Mouse (Mus musculus): Measurements from ENCODE around the gene Usp5. TPM values are rescaled to one million over a fixed set of nuclear protein-coding genes. Genes with fewer than 3 reads are reported as not detected.

Usp5 gene
- polyA plus RNA-seq, 1 experiment = 73.2 TPM

DNA sequence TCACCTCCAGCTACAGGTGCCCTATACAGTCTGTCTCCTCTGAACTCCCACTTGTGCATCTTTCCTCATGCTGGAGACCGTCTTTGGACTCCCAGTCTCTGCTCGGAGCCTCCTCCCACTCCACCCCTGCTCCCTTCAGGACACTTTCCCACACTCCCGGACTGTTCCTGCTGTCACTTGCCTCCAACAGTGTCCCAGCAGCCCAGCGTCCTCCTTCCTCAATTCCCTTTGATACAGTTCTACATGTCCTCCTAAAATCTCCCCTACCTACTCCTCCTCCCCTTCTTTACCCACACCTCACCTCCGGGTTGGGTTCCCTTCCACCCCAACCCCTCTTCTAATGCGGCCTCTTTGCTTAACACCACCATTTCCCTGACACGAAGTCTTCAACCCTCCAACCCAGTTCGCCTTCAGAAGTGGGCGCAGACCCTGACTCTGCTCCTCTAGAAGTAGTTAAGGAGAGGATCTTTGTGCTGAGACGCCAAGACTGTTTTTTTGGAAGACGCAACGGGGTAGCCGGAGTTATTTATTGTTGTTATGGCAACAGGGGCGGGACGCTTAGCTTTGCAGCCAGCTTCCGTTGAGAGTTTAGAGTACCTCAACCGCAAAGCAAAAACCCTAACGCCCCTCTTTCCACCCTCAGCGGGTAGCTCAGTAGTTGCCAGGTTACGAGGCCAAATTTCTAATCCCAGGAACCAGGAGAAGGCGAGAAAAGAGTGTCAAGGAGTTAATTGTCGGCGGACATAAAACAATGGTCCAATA lies 49.9 kb downstream of the Usp5 start, which contains the start of gene Lrrc23:
Gene Lrrc23 (minus strand): TSS at position 506 of the 762 bp plus-strand sequence.
- 1% methylated on average over 23 of the region's 23 CpGs for WGBS
- no peak for TF ChIP-seq CTCF (IDR thresholded peaks at IDR 0.05; ENCODE audit: insufficient read depth, low read length)
- DNase-seq = peak; percentile 51
- Histone ChIP-seq H3K4me3 (replicated peaks; ENCODE audit: extremely low read depth, low read depth, low read length) (peak within 1 kb of the TSS; percentile 69), H3K4me1 (ENCODE audit: control insufficient read depth, insufficient read depth, low read length) (peaks cover 3% of the 10 kb centered on the region; the same call in 1 of the 2 replicates)

DNA sequence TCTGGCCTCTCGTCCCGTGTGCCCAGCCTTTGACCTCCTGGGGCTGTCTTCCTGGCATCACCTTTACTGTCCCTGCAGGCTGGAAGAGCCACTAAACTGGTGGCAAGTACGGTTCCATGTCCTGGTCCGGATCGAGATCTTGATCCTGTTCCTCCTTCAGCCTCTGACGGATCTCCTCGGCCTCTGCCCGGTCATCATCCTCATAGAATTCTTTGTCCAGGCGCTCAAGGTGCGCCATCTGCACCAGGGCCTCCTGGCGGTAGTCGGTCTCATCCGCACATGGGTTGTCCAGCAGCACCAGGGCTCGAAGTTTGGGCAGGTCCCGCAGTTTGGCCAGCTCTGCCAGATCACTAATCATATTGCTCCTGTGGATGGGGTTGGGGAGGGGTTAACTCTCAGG lies 58.8 kb downstream of the Usp5 start:
- no peak for DNase-seq
- TF ChIP-seq CTCF (IDR thresholded peaks at IDR 0.05; ENCODE audit: insufficient read depth, low read length) (no peak), POLR2A (IDR thresholded peaks at IDR 0.05; ENCODE audit: borderline replicate concordance, extremely low read depth, low read depth, low read length) (no peak)
- WGBS = 84% methylated on average over 15 of the region's 15 CpGs
- H3K4me1 ChIP-seq (ENCODE audit: control insufficient read depth, insufficient read depth, low read length) = no peaks in the 10 kb centered on the region
- no peak overlapping the region for H3K4me3 ChIP-seq (replicated peaks; ENCODE audit: extremely low read depth, low read depth, low read length)

DNA sequence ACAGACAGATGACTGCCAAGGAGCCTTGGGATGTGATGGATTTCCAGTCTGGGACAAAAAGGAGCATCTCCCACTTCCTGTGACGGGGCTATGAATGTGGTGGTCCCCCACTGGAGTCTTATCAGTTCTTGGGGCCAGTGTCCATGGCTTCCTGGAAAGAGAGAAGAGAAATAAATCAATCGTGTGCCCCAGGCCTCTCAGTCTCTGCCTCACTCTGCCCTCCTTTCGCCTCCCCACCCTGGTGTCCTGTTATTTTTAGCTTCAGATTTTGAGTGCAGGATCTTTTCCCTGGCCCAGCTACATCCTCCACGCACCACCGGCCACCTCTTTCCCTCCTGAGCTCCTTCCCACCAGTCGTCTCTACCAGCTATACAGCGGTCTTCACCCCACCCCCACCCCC lies 59.3 kb downstream of the Usp5 start:
- no peak overlapping the region for H3K4me3 ChIP-seq (replicated peaks; ENCODE audit: extremely low read depth, low read depth, low read length)
- DNase-seq = no peak
- WGBS = 56% methylated on average over 7 of the region's 7 CpGs
- TF ChIP-seq POLR2A (IDR thresholded peaks at IDR 0.05; ENCODE audit: borderline replicate concordance, extremely low read depth, low read depth, low read length) (no peak), CTCF (IDR thresholded peaks at IDR 0.05; ENCODE audit: insufficient read depth, low read length) (no peak)
- no peaks in the 10 kb centered on the region for H3K4me1 ChIP-seq (ENCODE audit: control insufficient read depth, insufficient read depth, low read length)

DNA sequence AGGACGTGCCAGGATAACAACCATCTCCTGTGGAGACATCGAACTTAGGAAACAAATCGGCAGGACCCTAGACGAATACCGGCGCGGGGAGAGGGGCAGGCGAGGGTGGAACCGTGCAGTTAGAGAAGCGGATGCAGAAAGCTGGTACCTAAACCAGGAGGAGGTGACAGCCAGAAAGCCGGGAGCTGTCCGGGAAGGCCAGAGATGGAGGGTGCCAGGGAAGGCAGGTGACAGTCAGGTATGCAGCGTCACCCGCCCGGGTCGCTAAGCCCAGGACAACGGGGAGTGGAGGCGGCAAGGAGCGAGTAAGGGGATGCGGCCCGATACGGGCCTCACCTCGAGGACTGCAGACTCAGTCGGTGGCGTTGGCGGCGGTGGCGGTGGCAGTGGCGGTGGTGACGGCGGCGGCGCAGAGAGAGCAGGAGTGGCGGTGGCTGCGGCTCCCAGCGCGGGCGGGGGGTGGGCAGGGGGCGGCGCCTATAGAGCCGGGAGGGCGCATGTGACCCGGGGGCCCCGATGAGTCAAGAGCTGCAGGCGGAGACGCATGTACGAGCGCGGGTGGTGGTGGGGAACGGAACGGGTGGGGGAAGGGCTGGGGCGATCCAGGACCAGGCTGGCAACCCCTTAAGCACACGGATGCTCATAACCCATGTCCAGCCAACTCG lies 60.1 kb downstream of the Usp5 start, which contains the start of gene Eno2:
Gene Eno2 (minus strand): TSS at position 573 of the 665 bp plus-strand sequence.
- peak; percentile 29 for DNase-seq
- peak within 1 kb of the TSS; percentile 29 for H3K4me3 ChIP-seq (replicated peaks; ENCODE audit: extremely low read depth, low read depth, low read length)
- H3K4me1 ChIP-seq (ENCODE audit: control insufficient read depth, insufficient read depth, low read length) = no peaks in the 10 kb centered on the region
- TF ChIP-seq POLR2A (IDR thresholded peaks at IDR 0.05; ENCODE audit: borderline replicate concordance, extremely low read depth, low read depth, low read length) = no peak
- TF ChIP-seq CTCF (IDR thresholded peaks at IDR 0.05; ENCODE audit: insufficient read depth, low read length) = no peak
- under 1% methylated on average over 54 of the region's 54 CpGs for WGBS

DNA sequence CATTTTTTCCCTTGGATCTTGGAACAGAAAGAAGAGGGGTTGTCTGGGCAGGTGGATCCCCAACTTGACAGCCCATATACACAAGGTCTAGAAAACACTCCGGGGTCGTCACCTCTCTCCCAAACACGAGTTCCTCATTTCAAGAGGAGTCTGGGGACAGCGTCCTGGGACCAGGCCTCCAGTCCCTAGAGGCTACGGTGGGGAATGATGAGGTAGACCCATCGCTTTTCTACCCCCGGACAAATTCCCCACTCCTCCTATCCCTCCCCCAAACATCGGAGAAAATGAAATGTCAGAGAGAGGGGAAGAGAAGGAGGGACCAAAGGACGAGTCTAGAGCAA lies 60.6 kb downstream of the Usp5 start:
- no peak for DNase-seq
- no peak for TF ChIP-seq CTCF (IDR thresholded peaks at IDR 0.05; ENCODE audit: insufficient read depth, low read length)
- no peak for TF ChIP-seq POLR2A (IDR thresholded peaks at IDR 0.05; ENCODE audit: borderline replicate concordance, extremely low read depth, low read depth, low read length)
- H3K4me3 ChIP-seq (replicated peaks; ENCODE audit: extremely low read depth, low read depth, low read length) = no peak overlapping the region
- no peaks in the 10 kb centered on the region for H3K4me1 ChIP-seq (ENCODE audit: control insufficient read depth, insufficient read depth, low read length)
- 12% methylated on average over 9 of the region's 9 CpGs for WGBS

DNA sequence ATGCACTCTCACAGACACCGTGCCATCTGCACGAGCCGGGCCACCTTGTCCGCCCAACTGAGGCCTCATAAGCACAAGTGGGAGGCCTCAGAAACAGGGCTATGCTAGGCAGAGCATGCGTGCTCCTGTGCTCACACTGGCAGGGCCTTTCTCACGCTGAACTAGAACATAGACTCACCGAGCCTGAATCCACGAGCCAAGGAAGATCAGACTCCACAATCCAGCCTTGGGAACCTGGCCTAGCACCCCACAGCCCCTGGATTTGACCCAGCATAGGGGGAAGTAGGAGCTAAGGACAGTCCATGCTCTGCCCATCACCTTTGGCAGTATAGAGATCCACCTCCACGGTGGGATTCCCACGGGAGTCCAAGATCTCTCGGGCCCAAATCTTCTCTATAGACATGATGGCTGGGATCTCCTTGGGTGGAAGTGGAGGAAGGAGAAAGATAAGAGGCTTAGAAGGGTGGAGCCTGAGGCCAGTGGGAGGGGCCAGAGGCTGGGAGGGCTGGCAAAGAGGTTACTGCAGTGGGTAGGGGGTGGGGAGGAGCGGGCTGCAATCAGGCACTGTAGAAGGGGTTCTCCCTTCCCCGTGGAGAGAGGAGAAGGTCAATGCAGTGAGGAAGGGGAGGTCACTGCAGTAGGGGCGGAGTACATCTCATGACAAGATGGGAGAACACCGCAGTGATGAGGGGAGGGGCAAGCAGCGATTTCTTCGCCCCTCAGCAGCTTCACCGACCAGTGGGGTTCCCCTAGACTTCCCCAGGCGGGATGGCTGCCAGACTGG lies 61.2 kb downstream of the Usp5 start:
- 42% methylated on average over 19 of the region's 19 CpGs for WGBS
- H3K4me3 ChIP-seq (replicated peaks; ENCODE audit: extremely low read depth, low read depth, low read length) = no peak overlapping the region

DNA sequence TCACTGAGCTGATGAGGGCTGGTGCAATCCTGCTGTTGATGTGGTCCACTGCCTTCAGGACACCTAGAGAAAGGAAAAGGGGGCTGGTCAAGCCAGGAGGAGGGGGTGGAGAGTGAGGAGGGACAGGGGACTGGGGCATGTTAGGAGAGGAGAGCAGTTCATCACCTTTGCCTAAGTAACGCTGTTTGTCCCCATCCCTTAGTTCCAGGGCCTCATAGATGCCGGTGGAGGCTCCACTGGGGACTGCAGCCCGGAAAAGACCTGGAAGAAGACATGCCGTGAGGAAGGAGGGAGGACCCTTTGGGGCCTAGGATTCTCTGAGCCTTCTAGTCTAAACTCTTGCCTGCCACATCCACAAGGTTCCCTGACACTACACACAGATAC lies 61.8 kb downstream of the Usp5 start:
- Histone ChIP-seq H3K4me3 (replicated peaks; ENCODE audit: extremely low read depth, low read depth, low read length) (no peak overlapping the region), H3K4me1 (ENCODE audit: control insufficient read depth, insufficient read depth, low read length) (no peaks in the 10 kb centered on the region)
- DNase-seq = no peak
- 68% methylated on average over 4 of the region's 4 CpGs for WGBS
- TF ChIP-seq CTCF (IDR thresholded peaks at IDR 0.05; ENCODE audit: insufficient read depth, low read length) = no peak
- no peak for TF ChIP-seq POLR2A (IDR thresholded peaks at IDR 0.05; ENCODE audit: borderline replicate concordance, extremely low read depth, low read depth, low read length)

More for the DNA sequence above, 61.2 kb downstream of the Usp5 start:
- no peak for DNase-seq
- TF ChIP-seq CTCF (IDR thresholded peaks at IDR 0.05; ENCODE audit: insufficient read depth, low read length) (no peak), POLR2A (IDR thresholded peaks at IDR 0.05; ENCODE audit: borderline replicate concordance, extremely low read depth, low read depth, low read length) (no peak)
- H3K4me1 ChIP-seq (ENCODE audit: control insufficient read depth, insufficient read depth, low read length) = no peaks in the 10 kb centered on the region

DNA sequence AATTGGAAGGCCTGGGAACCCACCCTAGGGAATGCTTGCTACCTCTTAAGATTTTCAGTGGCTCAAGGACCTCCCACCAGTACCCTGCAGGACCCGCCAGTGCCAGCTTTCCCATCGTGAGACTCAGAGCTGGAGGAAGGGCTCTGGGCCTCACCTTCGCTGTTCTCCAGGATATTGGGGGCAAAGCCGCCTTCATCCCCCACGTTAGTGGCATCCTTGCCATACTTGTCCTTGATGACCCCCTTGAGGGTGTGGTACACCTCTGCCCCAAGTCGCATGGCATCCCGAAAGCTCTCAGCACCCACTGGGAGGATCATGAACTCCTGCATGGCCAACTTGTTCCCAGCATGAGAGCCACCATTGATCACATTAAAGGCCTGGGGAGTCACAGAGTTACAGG lies 63.3 kb downstream of the Usp5 start:
- no peak for TF ChIP-seq CTCF (IDR thresholded peaks at IDR 0.05; ENCODE audit: insufficient read depth, low read length)
- TF ChIP-seq POLR2A (IDR thresholded peaks at IDR 0.05; ENCODE audit: borderline replicate concordance, extremely low read depth, low read depth, low read length) = no peak
- 79% methylated on average over 7 of the region's 7 CpGs for WGBS
- no peak for DNase-seq
- Histone ChIP-seq H3K4me1 (ENCODE audit: control insufficient read depth, insufficient read depth, low read length) (no peaks in the 10 kb centered on the region), H3K4me3 (replicated peaks; ENCODE audit: extremely low read depth, low read depth, low read length) (no peak overlapping the region)

Other genes with a start within 250 kb of the Usp5 start
- gene C1s2, start 193.4 kb downstream of the Usp5 start, polyA plus RNA-seq (2012; rRNA removed) = 0.06 TPM in 1 of 2 replicates, not detected in the other
- 83.3 and 112 TPM in 2 replicates for gene Lpcat3, start 166.5 kb downstream of the Usp5 start, polyA plus RNA-seq (2012; rRNA removed)
- 29.6 and 42.9 TPM in 2 replicates for gene Emg1, start 117.3 kb downstream of the Usp5 start, polyA plus RNA-seq (2012; rRNA removed)
- gene Phb2, start 117.1 kb downstream of the Usp5 start, polyA plus RNA-seq (2012; rRNA removed) = 64.7 and 74.4 TPM in 2 replicates
- gene Ptpn6, start 90.8 kb downstream of the Usp5 start, polyA plus RNA-seq (2012; rRNA removed) = 38.9 and 48.7 TPM in 2 replicates
- 222 and 226 TPM in 2 replicates for gene Grcc10, start 88.1 kb downstream of the Usp5 start, polyA plus RNA-seq (2012; rRNA removed)
- gene Gm45234, start 73.5 kb downstream of the Usp5 start, polyA plus RNA-seq (2012; rRNA removed) = 0.08 TPM in 1 of 2 replicates, not detected in the other
- 52.0 and 64.6 TPM in 2 replicates for gene Atn1, start 73.0 kb downstream of the Usp5 start, polyA plus RNA-seq (2012; rRNA removed)
- 3.3 and 3.8 TPM in 2 replicates for gene Eno2, start 59.8 kb downstream of the Usp5 start, polyA plus RNA-seq (2012; rRNA removed)
- 26.2 and 35.8 TPM in 2 replicates for gene Lrrc23, start 49.8 kb downstream of the Usp5 start, polyA plus RNA-seq (2012; rRNA removed)
- gene Spsb2, start 20.8 kb downstream of the Usp5 start, polyA plus RNA-seq (2012; rRNA removed) = 20.2 and 22.4 TPM in 2 replicates
- 117 and 218 TPM in 2 replicates for gene Tpi1, start 15.2 kb downstream of the Usp5 start, polyA plus RNA-seq (2012; rRNA removed)
- gene Cdca3, start 63 bp upstream of the Usp5 start, polyA plus RNA-seq (2012; rRNA removed) = 3.5 and 6.7 TPM in 2 replicates
- gene Gnb3, start 10.8 kb upstream of the Usp5 start, polyA plus RNA-seq (2012; rRNA removed) = 0.31 and 0.36 TPM in 2 replicates
- gene P3h3, start 28.3 kb upstream of the Usp5 start, polyA plus RNA-seq (2012; rRNA removed) = 34.9 and 42.1 TPM in 2 replicates
- gene Gpr162, start 34.5 kb upstream of the Usp5 start, polyA plus RNA-seq (2012; rRNA removed) = 0.27 and 0.69 TPM in 2 replicates
- 1.9 and 2.7 TPM in 2 replicates for gene Cd4, start 58.7 kb upstream of the Usp5 start, polyA plus RNA-seq (2012; rRNA removed)
- gene Lag3, start 82.2 kb upstream of the Usp5 start, polyA plus RNA-seq (2012; rRNA removed) = 1.4 and 1.9 TPM in 2 replicates
- 1,982 and 2,310 TPM in 2 replicates for gene Ptms, start 90.6 kb upstream of the Usp5 start, polyA plus RNA-seq (2012; rRNA removed)
- gene Mlf2, start 101.9 kb upstream of the Usp5 start, polyA plus RNA-seq (2012; rRNA removed) = 313 and 336 TPM in 2 replicates
- gene Cops7a, start 136.1 kb upstream of the Usp5 start, polyA plus RNA-seq (2012; rRNA removed) = 178 and 213 TPM in 2 replicates
- 1.4 and 2.2 TPM in 2 replicates for gene Pianp, start 167.2 kb upstream of the Usp5 start, polyA plus RNA-seq (2012; rRNA removed)
- gene Zfp384, start 179.7 kb upstream of the Usp5 start, polyA plus RNA-seq (2012; rRNA removed) = 44.8 and 48.4 TPM in 2 replicates
- gene Ing4, start 210.3 kb upstream of the Usp5 start, polyA plus RNA-seq (2012; rRNA removed) = 30.3 and 50.5 TPM in 2 replicates
- 23.7 TPM in 2 replicates for gene Acrbp, start 220.2 kb upstream of the Usp5 start, polyA plus RNA-seq (2012; rRNA removed)
- 6.5 and 13.9 TPM in 2 replicates for gene Lpar5, start 238.4 kb upstream of the Usp5 start, polyA plus RNA-seq (2012; rRNA removed)

Measured in lung, adult 2 months (tissue).